ENCODE assay signal across 8 mouse cellular contexts in genomic region chr1:167660521-167661101, GRCm38 (mm10). TPM values are rescaled to one million over a fixed set of nuclear protein-coding genes. Genes with fewer than 3 reads are reported as not detected.
A peak's percentile ranks its signal among the peaks of the same experiment; 100 is the strongest.
DNase-seq lines count a peak whose midpoint lies in the region; ATAC-seq and TF ChIP-seq lines count a peak whose summit lies in the region.

No protein-coding gene starts in this region.

- H3K9ac ChIP-seq in hindbrain, embryonic 12.5 days = no peak overlapping the region; the same call in 1 of the 2 replicates
- no peak overlapping the region for H3K9ac ChIP-seq in midbrain, embryonic 14.5 days (replicated peaks; ENCODE audit: low read length)

- ATAC-seq in Patski = peak; percentile 57
- ATAC-seq in hindbrain, embryonic 12.5 days (ENCODE audit: low FRiP score) = peak; percentile 73
- peak; percentile 78 for ATAC-seq in midbrain, embryonic 14.5 days (ENCODE audit: low FRiP score, low TSS enrichment)

- peak overlapping the region; percentile 59 for H3K4me2 ChIP-seq in hindbrain, embryonic 12.5 days (replicated peaks)
- peak overlapping the region; percentile 55 for H3K4me2 ChIP-seq in midbrain, embryonic 14.5 days (ENCODE audit: low read length)

- in situ Hi-C loops in Patski (cut with MboI; ENCODE audit: low pct_unique_long_range_greater_than_20kb) = no loop called here

- no peak for DNase-seq in Patski (ENCODE audit: low read depth, low spot score)
- DNase-seq in cerebellum, postnatal 10 days = peak; percentile 83 to 90
- DNase-seq in gastrocnemius, adult 18-20 months (ENCODE audit: low spot score) = peak; percentile 80
- peak; percentile 66 to 75 for DNase-seq in layer of hippocampus, postnatal 14 days (ENCODE audit: low spot score in 2 of 2)
- peak; percentile 76 for DNase-seq in midbrain, embryonic 14.5 days
- peak; percentile 58 for DNase-seq in testis, postnatal 10 days (ENCODE audit: low spot score)
- DNase-seq in yolk sac, embryonic 10.5 days (ENCODE audit: low spot score) = no peak

- peaks cover 49% of the 10 kb centered on the region for H3K27me3 ChIP-seq in Patski
- peaks cover 37% of the 10 kb centered on the region for H3K27me3 ChIP-seq in hindbrain, embryonic 12.5 days
- H3K27me3 ChIP-seq in midbrain, embryonic 14.5 days (ENCODE audit: control insufficient read depth, insufficient read depth, low read length) = peaks cover 21% of the 10 kb centered on the region

- TF ChIP-seq CTCF in Patski (IDR thresholded peaks at IDR 0.05) = no peak

- CTCF ChIA-PET in Patski (lab: Charles Lee) = no interaction called here

- peak overlapping the region; percentile 25 for H3K4me3 ChIP-seq in hindbrain, embryonic 12.5 days
- peak overlapping the region; percentile 28; the same call in 1 of the 2 replicates for H3K4me3 ChIP-seq in midbrain, embryonic 14.5 days (replicated peaks; ENCODE audit: low read depth, low read length)

- H3K27ac ChIP-seq in hindbrain, embryonic 12.5 days = no peak overlapping the region
- no peak overlapping the region for H3K27ac ChIP-seq in midbrain, embryonic 14.5 days (replicated peaks; ENCODE audit: low read depth, low read length)

- H3K36me3 ChIP-seq in hindbrain, embryonic 12.5 days = no peaks in the 10 kb centered on the region
- no peaks in the 10 kb centered on the region for H3K36me3 ChIP-seq in midbrain, embryonic 14.5 days (ENCODE audit: control insufficient read depth, insufficient read depth, low read length)

- WGBS in hindbrain, embryonic 12.5 days = under 1% methylated on average over 21 of the region's 21 CpGs
- WGBS in midbrain, embryonic 14.5 days = under 1% methylated on average over 21 of the region's 21 CpGs

- H3K4me1 ChIP-seq in hindbrain, embryonic 12.5 days = peaks cover 19% of the 10 kb centered on the region
- H3K4me1 ChIP-seq in midbrain, embryonic 14.5 days (ENCODE audit: control insufficient read depth, insufficient read depth, low read length) = no peaks in the 10 kb centered on the region

- no peaks in the 10 kb centered on the region for H3K9me3 ChIP-seq in hindbrain, embryonic 12.5 days (replicated peaks)
- no peaks in the 10 kb centered on the region for H3K9me3 ChIP-seq in midbrain, embryonic 14.5 days (ENCODE audit: control insufficient read depth, low read length)

- POLR2A ChIA-PET in Patski (lab: Charles Lee) = no interaction called here

RNA-seq across cellular contexts. Expression of gene Lmx1a, which starts 28.4 kb away (rescaled TPM):
- polyA plus RNA-seq in Patski (2021) = 0.06 TPM
- under 1 TPM; 0.11 to 0.21 TPM for total RNA-seq in gastrocnemius, adult 18-20 months (2021)
- polyA plus RNA-seq in hindbrain, embryonic 12.5 days (2016; fragmentation: Nextera tagmentation; extraction: Ambion mirVana) = 10.3 and 16.3 TPM in 2 replicates
- 1 to 10 TPM in 1 of 2 experiments, under 1 TPM in 1; 0.31 to 1.3 TPM for total RNA-seq in layer of hippocampus, postnatal 14 days (2021)
- 7.1 TPM in 2 replicates for polyA plus RNA-seq in midbrain, embryonic 14.5 days (2014; fragmentation: Nextera tagmentation; extraction: Ambion mirVana)

Comparison
In these comparisons a context has a peak if more than half of its experiments do, and no peak if none do; other contexts are left out.
1. DNase-seq: peak in cerebellum, postnatal 10 days (2 of 2), gastrocnemius, adult 18-20 months (single experiment), layer of hippocampus, postnatal 14 days (2 of 2), midbrain, embryonic 14.5 days (single experiment) and testis, postnatal 10 days (single experiment); none in Patski (single experiment) and yolk sac, embryonic 10.5 days (single experiment).
2. Peak in every context shown above with its lines, with median percentiles within 50 percentile points of each other: ATAC-seq.